Mouse (Mus musculus) neutrophil, adult 59 days (primary cell): Measurements from ENCODE around the gene Cyp2c69. TPM values are rescaled to one million over a fixed set of nuclear protein-coding genes. Genes with fewer than 3 reads are reported as not detected.

Experiments
- total RNA-seq, 2 experiments: library from RNA; stranded (reverse); gene quantifications; 1 replicate in 1 of 2; 2 replicates in 1 of 2; pipeline ENCODE4 v1.2.4; 2023

The Cyp2c69 gene
- total RNA-seq, result not detected

GRCm38 (mm10) chr19:39886699-39887098 lies at the start of gene Cyp2c69:
Gene Cyp2c69 (minus strand): TSS chr19:39886799.

DNA sequence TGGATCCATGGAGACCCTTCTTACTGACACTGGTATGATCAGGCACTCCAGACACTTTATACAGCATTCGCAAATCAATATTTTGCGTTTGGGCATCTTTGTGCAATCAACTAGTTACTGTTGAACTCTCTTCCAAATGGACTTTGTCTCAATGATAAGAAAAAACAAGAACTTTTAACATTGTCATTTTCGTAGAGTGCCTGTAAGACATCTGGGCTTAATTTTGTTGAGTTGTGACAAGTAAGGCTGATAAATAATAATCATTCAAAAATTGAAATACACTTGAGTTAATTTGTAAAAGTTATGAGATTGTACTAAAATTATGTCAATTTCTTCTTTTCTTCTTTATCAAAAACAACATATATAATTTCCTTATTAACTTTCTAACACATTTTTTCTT lies 73.9 kb downstream of the Cyp2c69 start, which contains the start of gene Cyp2c40:
Gene Cyp2c40 (minus strand): TSS at position 101 of the 400 bp plus-strand sequence.

Other genes starting within 250 kb of the Cyp2c69 start
- gene Cyp2c67, start 237.7 kb downstream of the Cyp2c69 start, total RNA-seq, result not detected
- gene Cyp2c68, start 145.7 kb downstream of the Cyp2c69 start, total RNA-seq, result not detected
- gene Cyp2c40, start 74.0 kb downstream of the Cyp2c69 start, total RNA-seq, result not detected
- not detected for gene Cyp2c37, start 105.6 kb upstream of the Cyp2c69 start, total RNA-seq
- gene Cyp2c54, start 187.0 kb upstream of the Cyp2c69 start, total RNA-seq, result not detected
- gene Cyp2c50, start 202.9 kb upstream of the Cyp2c69 start, total RNA-seq, result not detected